Mouse (Mus musculus): ENCODE data around the gene Abca5. TPM values are rescaled to one million over a fixed set of nuclear protein-coding genes. Genes with fewer than 3 reads are reported as not detected.

The Abca5 gene
- polyA plus RNA-seq, 1 experiment from 2014 or later = 2.4 TPM

DNA sequence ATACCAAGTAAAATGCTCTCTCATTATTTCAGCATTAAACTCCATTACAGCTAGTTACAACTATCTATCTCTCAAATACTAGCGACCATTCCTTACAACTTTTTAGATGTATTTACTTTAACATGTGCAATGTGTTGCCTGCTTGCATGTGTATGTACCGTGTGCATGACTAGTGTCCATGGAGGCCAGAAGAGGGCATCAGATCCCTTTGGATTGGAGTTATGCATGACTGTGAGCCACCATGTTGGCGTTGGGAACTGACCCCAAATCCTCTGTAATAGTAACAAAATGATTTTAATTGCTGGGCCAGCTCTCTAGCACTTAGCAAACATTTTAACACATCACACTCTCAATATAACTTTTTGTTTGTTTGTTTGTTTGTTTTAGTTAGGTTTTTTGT, 49.1 kb downstream of the Abca5 start:
- no peak overlapping the region for H3K4me2 ChIP-seq (replicated peaks)
- H3K4me1 ChIP-seq (replicated peaks) = no peaks in the 10 kb centered on the region
- H3K9me3 ChIP-seq = no peaks in the 10 kb centered on the region
- H3K27ac ChIP-seq = no peak overlapping the region
- no peak overlapping the region for H3K4me3 ChIP-seq (replicated peaks)
- no peak overlapping the region for H3K9ac ChIP-seq
- 85% methylated on average over 3 of the region's 3 CpGs for WGBS
- H3K27me3 ChIP-seq (replicated peaks) = no peaks in the 10 kb centered on the region
- no peaks in the 10 kb centered on the region for H3K36me3 ChIP-seq
- ATAC-seq = no peak

DNA sequence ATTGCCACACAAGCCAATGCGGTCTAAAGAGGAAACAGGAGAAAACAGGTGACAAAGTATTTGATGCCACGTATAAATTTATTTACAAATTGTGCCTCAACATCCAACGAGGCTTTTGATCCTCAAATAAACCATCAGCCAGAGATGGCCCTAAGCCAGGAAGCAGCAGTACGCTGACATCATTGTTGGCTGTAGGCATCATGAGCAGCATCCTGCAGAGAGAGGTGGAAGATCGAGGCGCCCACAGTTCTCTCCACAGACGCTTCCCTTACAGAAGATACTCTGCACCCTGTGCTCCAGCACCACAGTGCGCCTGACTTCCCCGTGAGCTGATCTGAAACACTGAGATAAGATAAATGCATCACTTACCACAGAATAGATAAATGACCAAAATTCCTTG, 49.8 kb downstream of the Abca5 start:
- H3K4me3 ChIP-seq (replicated peaks) = no peak overlapping the region
- no peaks in the 10 kb centered on the region for H3K9me3 ChIP-seq
- no peak for ATAC-seq
- no peaks in the 10 kb centered on the region for H3K27me3 ChIP-seq (replicated peaks)
- H3K4me2 ChIP-seq (replicated peaks) = no peak overlapping the region
- no peak overlapping the region for H3K27ac ChIP-seq
- no peaks in the 10 kb centered on the region for H3K36me3 ChIP-seq
- no peak overlapping the region for H3K9ac ChIP-seq
- H3K4me1 ChIP-seq (replicated peaks) = no peaks in the 10 kb centered on the region
- whole genome bisulfite sequencing = 67% methylated on average over 9 of the region's 9 CpGs

DNA sequence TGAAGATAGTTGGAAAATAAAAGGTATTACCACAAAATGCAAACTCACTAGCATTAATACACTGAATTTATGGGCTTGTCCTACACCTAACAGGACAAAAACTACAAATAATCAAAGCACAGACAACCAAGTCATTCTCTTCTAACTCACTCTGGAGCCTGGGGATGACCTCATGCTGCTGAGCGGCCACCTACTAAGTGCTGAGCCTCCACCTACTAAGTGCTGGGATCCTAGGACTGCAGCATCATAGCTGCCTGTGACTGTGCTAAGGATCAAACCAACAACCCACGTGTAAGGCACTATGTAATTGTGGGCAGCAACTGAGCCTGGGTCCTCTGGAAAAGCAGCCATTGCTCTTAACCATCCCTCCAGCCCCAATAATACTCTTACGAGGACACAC, 51.2 kb downstream of the Abca5 start:
- no peak overlapping the region for H3K27ac ChIP-seq
- no peaks in the 10 kb centered on the region for H3K9me3 ChIP-seq
- no peak overlapping the region for H3K4me2 ChIP-seq (replicated peaks)
- no peak overlapping the region for H3K4me3 ChIP-seq (replicated peaks)
- no peaks in the 10 kb centered on the region for H3K36me3 ChIP-seq
- H3K4me1 ChIP-seq (replicated peaks) = no peaks in the 10 kb centered on the region
- 79% methylated on average over 3 of the region's 3 CpGs for WGBS
- H3K27me3 ChIP-seq (replicated peaks) = no peaks in the 10 kb centered on the region
- ATAC-seq = no peak
- H3K9ac ChIP-seq = no peak overlapping the region

DNA sequence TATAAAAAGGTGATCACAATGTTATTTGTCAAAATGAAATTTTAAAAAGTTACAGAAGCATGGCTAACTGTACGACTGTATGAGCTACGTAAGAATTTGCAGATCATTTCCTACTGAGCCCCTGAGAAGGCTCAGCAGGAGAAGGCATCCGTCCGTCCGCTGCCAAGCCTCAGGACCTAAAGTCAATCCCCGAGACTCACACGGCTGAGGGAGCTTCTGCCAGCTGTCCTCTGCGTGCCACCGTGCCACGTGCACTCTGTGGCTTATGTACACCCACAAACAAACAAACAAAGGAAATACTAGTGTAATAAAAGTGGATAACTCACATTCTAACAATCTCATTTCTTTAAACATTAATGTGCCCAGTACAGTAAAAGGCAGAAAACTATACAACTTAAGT, 52.7 kb downstream of the Abca5 start:
- Histone ChIP-seq H3K9ac (no peak overlapping the region), H3K27ac (no peak overlapping the region), H3K4me1 (replicated peaks) (no peaks in the 10 kb centered on the region), H3K36me3 (no peaks in the 10 kb centered on the region), H3K4me2 (replicated peaks) (no peak overlapping the region), H3K4me3 (replicated peaks) (no peak overlapping the region), H3K27me3 (replicated peaks) (no peaks in the 10 kb centered on the region), H3K9me3 (no peaks in the 10 kb centered on the region)
- WGBS = 78% methylated on average over 10 of the region's 10 CpGs
- ATAC-seq = no peak

DNA sequence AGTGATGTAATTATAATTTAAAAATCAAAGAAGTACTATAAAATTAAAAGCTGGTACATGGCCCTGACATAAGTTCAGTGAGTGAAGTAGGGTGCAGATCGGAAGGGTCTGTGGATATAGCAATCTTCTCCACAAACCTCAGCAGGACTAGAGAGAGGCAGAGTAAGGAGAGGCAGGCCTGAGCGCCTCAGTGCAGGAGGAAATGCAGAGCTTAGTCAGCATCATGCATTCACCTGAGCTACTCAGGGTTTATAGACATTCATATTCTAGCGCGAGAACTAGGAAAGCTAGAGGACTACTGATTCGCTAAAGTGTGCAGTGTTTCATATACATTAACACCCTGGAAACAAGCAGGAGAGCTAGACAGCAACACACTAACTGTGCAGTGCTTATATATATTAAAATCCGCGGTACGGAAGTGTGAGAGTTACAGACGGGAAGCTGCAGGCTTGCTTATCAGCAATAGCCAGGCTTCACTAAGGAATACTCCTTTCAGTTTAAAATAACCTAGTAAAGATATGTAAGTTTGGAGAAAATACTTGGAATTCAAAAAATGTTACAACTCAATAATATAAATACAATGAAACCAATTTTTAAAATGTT, 53.2 kb downstream of the Abca5 start:
- H3K4me2 ChIP-seq (replicated peaks) = no peak overlapping the region
- ATAC-seq = no peak
- WGBS = 80% methylated on average over 9 of the region's 9 CpGs

DNA sequence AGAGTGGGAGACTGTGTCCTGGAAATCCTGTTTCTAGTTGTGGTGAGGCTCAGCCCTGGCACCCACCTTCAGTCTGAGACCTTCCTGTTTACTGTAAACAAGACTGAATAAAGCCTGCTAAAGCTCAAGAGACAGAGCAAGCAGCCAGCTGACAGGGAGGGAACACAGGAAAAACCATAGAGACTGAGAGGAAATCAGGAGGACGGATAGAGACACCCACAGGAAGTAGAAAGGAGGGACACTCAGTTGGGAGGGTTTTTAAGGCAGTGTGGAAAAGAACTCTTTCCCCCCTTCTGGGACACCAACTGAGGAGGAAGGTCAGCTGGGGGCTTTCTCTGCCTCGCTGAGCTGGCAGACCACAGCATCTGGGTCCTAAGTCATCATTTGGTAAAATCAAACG, 62.7 kb downstream of the Abca5 start:
- no peaks in the 10 kb centered on the region for H3K27me3 ChIP-seq (replicated peaks)
- H3K27ac ChIP-seq = no peak overlapping the region
- ATAC-seq = no peak
- no peaks in the 10 kb centered on the region for H3K9me3 ChIP-seq
- no peak overlapping the region for H3K9ac ChIP-seq
- no peaks in the 10 kb centered on the region for H3K36me3 ChIP-seq
- H3K4me2 ChIP-seq (replicated peaks) = no peak overlapping the region; the same call in 1 of the 2 replicates
- 55% methylated on average over 3 of the region's 3 CpGs for WGBS
- H3K4me1 ChIP-seq (replicated peaks) = no peaks in the 10 kb centered on the region
- H3K4me3 ChIP-seq (replicated peaks) = no peak overlapping the region

More for the DNA sequence above, 53.2 kb downstream of the Abca5 start:
- Histone ChIP-seq H3K4me1 (replicated peaks) (no peaks in the 10 kb centered on the region), H3K27me3 (replicated peaks) (no peaks in the 10 kb centered on the region), H3K27ac (no peak overlapping the region), H3K9me3 (no peaks in the 10 kb centered on the region), H3K9ac (no peak overlapping the region), H3K36me3 (no peaks in the 10 kb centered on the region), H3K4me3 (replicated peaks) (no peak overlapping the region)

DNA sequence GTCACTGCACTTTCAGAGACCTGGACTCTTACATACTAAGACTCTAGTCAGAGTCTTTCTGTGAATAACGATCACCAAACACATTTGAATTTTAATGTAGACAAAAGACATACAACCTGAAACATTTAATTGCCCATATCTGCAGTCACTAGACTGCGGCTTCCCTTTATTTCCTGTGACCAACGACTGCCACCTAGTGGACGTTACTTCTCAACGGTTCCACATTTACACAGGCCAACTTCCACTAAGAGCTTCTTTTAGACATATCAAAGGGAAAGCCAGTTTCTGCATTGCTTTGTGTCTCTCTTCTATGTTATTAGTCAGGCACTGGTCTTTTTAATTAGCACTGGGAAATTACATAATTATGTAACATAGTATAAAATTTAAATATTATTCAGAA, 65.8 kb downstream of the Abca5 start:
- no peak overlapping the region for H3K4me3 ChIP-seq (replicated peaks)
- H3K27ac ChIP-seq = no peak overlapping the region
- no peaks in the 10 kb centered on the region for H3K4me1 ChIP-seq (replicated peaks)
- no peaks in the 10 kb centered on the region for H3K36me3 ChIP-seq
- ATAC-seq = peak; percentile 62; the same call in 1 of the 2 replicates
- WGBS = 4% methylated on average over 5 of the region's 5 CpGs
- no peak overlapping the region for H3K4me2 ChIP-seq (replicated peaks)
- H3K9me3 ChIP-seq = no peaks in the 10 kb centered on the region
- H3K27me3 ChIP-seq (replicated peaks) = no peaks in the 10 kb centered on the region
- H3K9ac ChIP-seq = no peak overlapping the region

DNA sequence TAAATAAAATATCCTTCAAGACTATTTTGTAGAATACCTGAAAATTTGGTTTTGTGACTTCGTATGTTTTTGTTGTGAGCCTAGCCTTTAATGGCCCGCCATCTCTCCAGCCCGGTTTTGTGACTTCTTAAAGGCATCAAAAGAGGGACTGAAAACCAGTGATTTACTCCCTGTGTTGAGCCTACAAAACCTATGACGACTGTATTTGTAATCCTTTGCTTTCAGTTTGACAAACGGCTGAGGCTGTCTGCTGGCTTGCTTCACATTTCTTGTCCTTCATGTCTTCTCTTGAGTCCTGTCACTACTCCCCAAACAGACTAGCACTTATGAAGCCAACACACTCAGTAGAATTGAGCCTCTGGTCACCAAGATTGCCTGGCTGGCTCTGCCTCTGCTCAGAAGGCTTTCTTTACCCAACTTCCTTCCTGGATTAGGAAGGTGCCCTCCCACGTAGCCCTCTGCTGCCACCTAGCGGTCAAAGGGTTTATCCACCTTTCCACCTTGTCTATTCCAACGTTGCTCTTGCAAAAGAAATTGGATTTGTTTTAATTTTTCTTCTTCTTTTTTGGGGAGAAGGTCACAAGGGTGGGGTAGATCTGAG, 69.2 kb downstream of the Abca5 start:
- no peak overlapping the region for H3K9ac ChIP-seq
- no peaks in the 10 kb centered on the region for H3K27me3 ChIP-seq (replicated peaks)
- H3K27ac ChIP-seq = no peak overlapping the region
- H3K4me3 ChIP-seq (replicated peaks) = no peak overlapping the region
- ATAC-seq = peak; percentile 78
- H3K9me3 ChIP-seq = no peaks in the 10 kb centered on the region
- WGBS = 35% methylated on average over 8 of the region's 8 CpGs
- no peaks in the 10 kb centered on the region for H3K36me3 ChIP-seq
- no peaks in the 10 kb centered on the region for H3K4me1 ChIP-seq (replicated peaks)
- peak overlapping the region; percentile 26; the same call in 1 of the 2 replicates for H3K4me2 ChIP-seq (replicated peaks)

DNA sequence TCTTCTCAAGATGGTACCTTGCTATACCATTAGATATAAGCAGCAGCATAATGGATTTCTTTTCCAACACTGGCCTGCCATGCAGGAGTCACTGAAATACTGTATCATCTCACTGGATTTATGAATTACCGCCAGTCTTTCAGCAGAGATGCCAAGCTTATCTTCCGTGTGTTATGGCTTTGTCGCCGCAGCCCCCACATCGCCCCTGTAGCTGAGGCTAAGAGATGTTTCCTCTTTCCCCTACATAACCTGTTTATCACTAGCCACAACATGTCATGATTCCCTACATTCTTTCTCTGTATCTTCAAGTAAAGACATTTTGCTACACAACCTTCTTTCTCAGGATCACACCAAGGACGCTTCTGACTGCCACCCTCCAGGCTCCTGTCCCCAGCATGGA, 70.3 kb downstream of the Abca5 start:
- no peak overlapping the region for H3K4me2 ChIP-seq (replicated peaks)
- no peak overlapping the region for H3K27ac ChIP-seq
- H3K4me1 ChIP-seq (replicated peaks) = no peaks in the 10 kb centered on the region
- no peak overlapping the region for H3K9ac ChIP-seq
- no peaks in the 10 kb centered on the region for H3K36me3 ChIP-seq
- no peaks in the 10 kb centered on the region for H3K27me3 ChIP-seq (replicated peaks)
- H3K9me3 ChIP-seq = no peaks in the 10 kb centered on the region
- no peak for ATAC-seq
- WGBS = 88% methylated on average over 6 of the region's 6 CpGs
- no peak overlapping the region for H3K4me3 ChIP-seq (replicated peaks)

DNA sequence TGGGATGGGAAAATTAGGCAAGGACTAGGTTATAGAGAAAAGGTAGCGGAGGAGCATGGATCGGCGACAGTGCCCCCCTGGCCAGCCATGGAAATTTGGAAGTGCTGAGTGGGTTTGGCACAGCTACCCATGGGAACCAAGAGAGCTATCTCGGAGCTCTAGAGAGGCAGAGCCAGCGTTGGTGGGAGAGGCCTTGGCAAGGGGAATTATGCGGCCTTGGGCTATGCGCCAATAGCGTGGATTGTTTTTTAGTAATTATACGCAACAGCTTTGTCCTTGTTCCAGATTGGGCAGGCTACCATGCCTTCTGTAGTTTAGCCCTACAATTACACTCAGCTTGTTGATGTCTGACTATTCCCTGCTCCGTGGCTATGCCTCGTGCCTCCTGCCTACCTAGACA, 70.8 kb downstream of the Abca5 start:
- Histone ChIP-seq H3K27me3 (replicated peaks) (no peaks in the 10 kb centered on the region), H3K36me3 (no peaks in the 10 kb centered on the region), H3K9me3 (no peaks in the 10 kb centered on the region), H3K4me3 (replicated peaks) (no peak overlapping the region), H3K9ac (no peak overlapping the region), H3K27ac (no peak overlapping the region), H3K4me1 (replicated peaks) (no peaks in the 10 kb centered on the region), H3K4me2 (replicated peaks) (no peak overlapping the region)
- no peak for ATAC-seq
- WGBS = 85% methylated on average over 11 of the region's 11 CpGs

DNA sequence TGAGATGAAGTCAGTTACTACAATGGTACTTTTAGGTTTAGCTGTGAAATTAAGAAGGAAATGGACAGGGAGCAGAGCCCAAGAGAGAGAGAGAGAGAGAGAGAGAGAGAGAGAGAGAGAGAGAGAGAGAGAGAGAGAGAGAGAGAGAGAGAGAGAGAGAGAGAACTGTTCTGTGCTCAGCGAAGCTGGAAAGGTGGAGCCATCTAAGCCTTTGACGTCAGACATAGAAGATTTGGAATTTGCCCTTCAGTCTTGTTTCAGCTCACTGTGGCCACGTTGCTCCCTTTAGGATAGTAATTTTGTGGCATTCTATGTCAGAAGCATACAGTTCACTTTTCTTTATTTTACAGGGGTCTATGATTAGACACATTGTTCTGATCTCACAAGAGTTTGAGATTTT, 75.6 kb downstream of the Abca5 start:
- H3K36me3 ChIP-seq = no peaks in the 10 kb centered on the region
- WGBS = 54% methylated on average over 3 of the region's 3 CpGs
- no peaks in the 10 kb centered on the region for H3K9me3 ChIP-seq

DNA sequence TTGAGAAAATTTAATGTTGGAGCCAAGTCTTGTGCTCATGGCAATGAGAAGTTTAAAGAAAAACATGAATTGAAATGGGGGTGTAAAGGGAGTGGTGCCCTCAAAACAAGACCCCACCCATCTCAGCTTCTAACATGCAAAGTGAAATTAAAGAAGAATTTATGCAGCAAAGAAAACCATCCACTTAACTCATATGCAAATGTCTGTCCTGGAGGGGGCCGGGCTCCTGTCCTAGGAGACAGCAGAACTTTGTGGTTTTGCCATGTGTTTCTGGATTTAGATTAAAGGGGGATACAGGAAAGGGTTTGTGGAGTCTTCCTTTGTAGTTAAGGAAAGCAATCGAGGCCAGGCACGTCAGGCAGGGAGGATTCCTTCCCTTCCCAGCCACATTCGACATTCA, 79.6 kb downstream of the Abca5 start:
- 67% methylated on average over 4 of the region's 4 CpGs for WGBS
- no peak for ATAC-seq
- no peaks in the 10 kb centered on the region for H3K9me3 ChIP-seq

More for the DNA sequence above, 75.6 kb downstream of the Abca5 start:
- no peaks in the 10 kb centered on the region for H3K27me3 ChIP-seq (replicated peaks)
- H3K9ac ChIP-seq = no peak overlapping the region
- no peak overlapping the region for H3K4me2 ChIP-seq (replicated peaks)
- no peak for ATAC-seq
- no peak overlapping the region for H3K4me3 ChIP-seq (replicated peaks)
- H3K27ac ChIP-seq = no peak overlapping the region
- no peaks in the 10 kb centered on the region for H3K4me1 ChIP-seq (replicated peaks)

DNA sequence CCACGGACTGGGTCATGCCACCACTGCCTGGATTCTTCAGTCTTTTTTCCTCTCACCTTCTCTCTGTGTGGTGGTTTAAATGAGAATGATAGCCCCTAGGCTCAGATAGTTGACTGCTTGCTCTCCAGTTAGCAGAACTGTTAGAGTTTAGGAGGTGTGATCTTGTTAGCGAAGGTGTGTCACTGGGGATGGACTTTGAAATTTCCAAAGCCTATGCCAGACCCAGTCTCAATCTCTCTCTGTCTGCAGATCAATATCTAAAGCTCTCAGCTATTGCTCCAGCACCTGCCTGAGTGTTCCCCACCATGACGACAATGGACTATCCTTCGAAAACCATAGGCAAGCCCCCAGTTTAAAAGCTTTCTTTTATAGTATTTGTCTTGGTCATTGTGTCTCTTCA, 80.5 kb downstream of the Abca5 start:
- H3K27ac ChIP-seq = no peak overlapping the region
- no peaks in the 10 kb centered on the region for H3K27me3 ChIP-seq (replicated peaks)
- ATAC-seq = no peak
- no peak overlapping the region for H3K4me3 ChIP-seq (replicated peaks)
- no peaks in the 10 kb centered on the region for H3K9me3 ChIP-seq
- 79% methylated on average over 4 of the region's 4 CpGs for WGBS
- no peaks in the 10 kb centered on the region for H3K4me1 ChIP-seq (replicated peaks)
- H3K36me3 ChIP-seq = no peaks in the 10 kb centered on the region
- H3K9ac ChIP-seq = no peak overlapping the region
- no peak overlapping the region for H3K4me2 ChIP-seq (replicated peaks)

More for the DNA sequence above, 79.6 kb downstream of the Abca5 start:
- no peaks in the 10 kb centered on the region for H3K27me3 ChIP-seq (replicated peaks)
- H3K36me3 ChIP-seq = no peaks in the 10 kb centered on the region
- H3K9ac ChIP-seq = no peak overlapping the region
- no peak overlapping the region for H3K27ac ChIP-seq
- H3K4me1 ChIP-seq (replicated peaks) = no peaks in the 10 kb centered on the region
- no peak overlapping the region for H3K4me2 ChIP-seq (replicated peaks)
- no peak overlapping the region for H3K4me3 ChIP-seq (replicated peaks)

Measured in intestine, embryonic 15.5 days (tissue).